ENCODE assay signal across 9 mouse cellular contexts in genomic region chr12:112449828-112450180, GRCm38 (mm10). TPM values are rescaled to one million over a fixed set of nuclear protein-coding genes. Genes with fewer than 3 reads are reported as not detected.
A peak's percentile ranks its signal among the peaks of the same experiment; 100 is the strongest.
DNase-seq lines count a peak whose midpoint lies in the region; ATAC-seq and TF ChIP-seq lines count a peak whose summit lies in the region.
"Had no signal": no experiment of that assay in that cellular context is flagged by ENCODE, and none has a peak within 500 bp of the region (broad histone marks: within the 10 kb centered on the region; RNA-seq: fewer than 3 reads in every experiment).

No protein-coding gene starts in this region.

- no peak overlapping the region for H3K4me2 ChIP-seq in kidney, embryonic 16.5 days (replicated peaks; ENCODE audit: low read depth, low read length)
- no peak overlapping the region for H3K4me2 ChIP-seq in forebrain, postnatal 0 days (ENCODE audit: low read depth)
- H3K4me2 ChIP-seq in limb, embryonic 13.5 days (replicated peaks), result no peak overlapping the region
- H3K4me2 ChIP-seq in stomach, postnatal 0 days (replicated peaks; ENCODE audit: low read depth), result peak overlapping the region; percentile 8; the same call in 1 of the 2 replicates

- no peaks in the 10 kb centered on the region for H3K4me1 ChIP-seq in kidney, adult 2 months (ENCODE audit: control insufficient read depth, insufficient read depth, low read length)
- peaks cover 13% of the 10 kb centered on the region for H3K4me1 ChIP-seq in kidney, embryonic 16.5 days (ENCODE audit: insufficient read depth, low read length)
- H3K4me1 ChIP-seq in forebrain, postnatal 0 days (ENCODE audit: insufficient read depth), result peaks cover 12% of the 10 kb centered on the region
- peaks cover 11% of the 10 kb centered on the region for H3K4me1 ChIP-seq in limb, embryonic 13.5 days
- 0 out of 2 replicates have a peak, but pooled peaks cover 2% of the 10 kb centered on the region for H3K4me1 ChIP-seq in stomach, postnatal 0 days (replicated peaks; ENCODE audit: control insufficient read depth, insufficient read depth)

- ATAC-seq in kidney, embryonic 16.5 days (ENCODE audit: low FRiP score, low TSS enrichment), result no peak; the same call in 1 of the 2 replicates
- peak; percentile 14; the same call in 1 of the 2 replicates for ATAC-seq in forebrain, postnatal 0 days
- ATAC-seq in limb, embryonic 13.5 days (ENCODE audit: low FRiP score, low read depth), result no peak
- no peak for ATAC-seq in stomach, postnatal 0 days (ENCODE audit: low FRiP score, low TSS enrichment)

- no peak overlapping the region for H3K27ac ChIP-seq in kidney, adult 2 months (ENCODE audit: insufficient read depth, low read depth, low read length)
- H3K27ac ChIP-seq in kidney, embryonic 16.5 days (ENCODE audit: low read length), result no peak overlapping the region; the same call in 1 of the 2 replicates
- peak overlapping the region; percentile 64 for H3K27ac ChIP-seq in forebrain, postnatal 0 days (ENCODE audit: low read depth, low read length)
- H3K27ac ChIP-seq in limb, embryonic 13.5 days, result peak overlapping the region; percentile 10; the same call in 1 of the 2 replicates
- peak overlapping the region; percentile 36 for H3K27ac ChIP-seq in stomach, postnatal 0 days (replicated peaks)

- TF ChIP-seq EP300 in stomach, postnatal 0 days (optimal IDR thresholded peaks at IDR 0.05), result no peak

- no peak overlapping the region for H3K4me3 ChIP-seq in kidney, adult 2 months (ENCODE audit: insufficient read depth, low read depth, low read length)
- no peak overlapping the region for H3K4me3 ChIP-seq in kidney, embryonic 16.5 days (ENCODE audit: low read length)
- no peak overlapping the region for H3K4me3 ChIP-seq in forebrain, postnatal 0 days (ENCODE audit: low read depth, low read length)
- no peak overlapping the region for H3K4me3 ChIP-seq in limb, embryonic 13.5 days
- no peak overlapping the region for H3K4me3 ChIP-seq in stomach, postnatal 0 days (ENCODE audit: low read depth, low read length)

- no peaks in the 10 kb centered on the region for H3K27me3 ChIP-seq in kidney, adult 2 months (replicated peaks; ENCODE audit: control insufficient read depth, insufficient read depth, low read length)
- no peaks in the 10 kb centered on the region for H3K27me3 ChIP-seq in kidney, embryonic 16.5 days (ENCODE audit: insufficient read depth, low read length)
- H3K27me3 ChIP-seq in forebrain, postnatal 0 days (ENCODE audit: insufficient read depth, low read length), result no peaks in the 10 kb centered on the region
- no peaks in the 10 kb centered on the region for H3K27me3 ChIP-seq in limb, embryonic 13.5 days
- H3K27me3 ChIP-seq in stomach, postnatal 0 days (ENCODE audit: control insufficient read depth, insufficient read depth, low read length), result no peaks in the 10 kb centered on the region

- peaks cover 11% of the 10 kb centered on the region for H3K9me3 ChIP-seq in kidney, embryonic 16.5 days (ENCODE audit: low read length)
- H3K9me3 ChIP-seq in forebrain, postnatal 0 days (ENCODE audit: low read length), result no peaks in the 10 kb centered on the region
- H3K9me3 ChIP-seq in limb, embryonic 13.5 days, result peaks cover 11% of the 10 kb centered on the region; the same call in 1 of the 2 replicates
- 0 out of 2 replicates have a peak, but pooled peaks cover 2% of the 10 kb centered on the region for H3K9me3 ChIP-seq in stomach, postnatal 0 days (ENCODE audit: control insufficient read depth, low read length)

- 43% methylated on average over 8 of the region's 8 CpGs for WGBS in kidney, adult 2 months
- 57% methylated on average over 8 of the region's 8 CpGs for WGBS in kidney, embryonic 16.5 days
- WGBS in forebrain, postnatal 0 days, result 28% methylated on average over 8 of the region's 8 CpGs
- 44% methylated on average over 8 of the region's 8 CpGs for WGBS in limb, embryonic 13.5 days
- 38% methylated on average over 8 of the region's 8 CpGs for WGBS in stomach, postnatal 0 days

- no peak for TF ChIP-seq POLR2A in kidney, adult 2 months (IDR thresholded peaks at IDR 0.05; ENCODE audit: low read depth, low read length)

- DNase-seq in kidney, adult 2 months, result peak; percentile 22
- no peak for DNase-seq in forebrain, postnatal 0 days
- no peak for DNase-seq in stomach, postnatal 0 days (ENCODE audit: low spot score)
- no peak for DNase-seq in testis, postnatal 10 days (ENCODE audit: low spot score)
- DNase-seq in adrenal gland, postnatal 25 days, result no peak
- DNase-seq in urinary bladder, postnatal 4 days (ENCODE audit: low spot score in 2 of 2), result no peak

- H3K36me3 ChIP-seq in kidney, adult 2 months (ENCODE audit: control insufficient read depth, insufficient read depth, low read length), result no peaks in the 10 kb centered on the region
- H3K36me3 ChIP-seq in kidney, embryonic 16.5 days (ENCODE audit: insufficient read depth, low read length), result no peaks in the 10 kb centered on the region
- no peaks in the 10 kb centered on the region for H3K36me3 ChIP-seq in forebrain, postnatal 0 days (ENCODE audit: insufficient read depth)
- no peaks in the 10 kb centered on the region for H3K36me3 ChIP-seq in limb, embryonic 13.5 days
- no peaks in the 10 kb centered on the region for H3K36me3 ChIP-seq in stomach, postnatal 0 days (ENCODE audit: control insufficient read depth, insufficient read depth, low read length)

- no peak overlapping the region for H3K9ac ChIP-seq in kidney, embryonic 16.5 days (replicated peaks; ENCODE audit: low read length)
- H3K9ac ChIP-seq in forebrain, postnatal 0 days, result no peak overlapping the region
- H3K9ac ChIP-seq in limb, embryonic 13.5 days, result 0 out of 2 replicates have a peak overlapping the region, but pooled peaks have one; percentile 19
- H3K9ac ChIP-seq in stomach, postnatal 0 days (ENCODE audit: low read length), result no peak overlapping the region

- TF ChIP-seq CTCF in kidney, adult 2 months (conservative IDR thresholded peaks at IDR 0.05; ENCODE audit: insufficient read depth, insufficient read length, low read depth, low read length), result no peak
- TF ChIP-seq CTCF in forebrain, postnatal 0 days (IDR thresholded peaks at IDR 0.05; ENCODE audit: low read depth), result no peak
- TF ChIP-seq CTCF in stomach, postnatal 0 days (IDR thresholded peaks at IDR 0.05; ENCODE audit: low read depth), result no peak

RNA-seq across cellular contexts. Expression of gene A530016L24Rik, which starts 39.4 kb away (rescaled TPM):
- polyA plus RNA-seq in kidney, adult 2 months (2012; rRNA removed), result 11.4 and 16.2 TPM in 2 replicates
- polyA plus RNA-seq in kidney, embryonic 16.5 days (2015; fragmentation: Nextera tagmentation; extraction: Ambion mirVana), result 0.13 and 0.19 TPM in 2 replicates
- 0.10 TPM in 1 of 2 replicates, not detected in the other for total RNA-seq in forebrain, postnatal 0 days (2014; rRNA removed)
- polyA plus RNA-seq in forebrain, postnatal 0 days (2015; fragmentation: Nextera tagmentation; extraction: Ambion mirVana), result not detected in 2 replicates
- 0.41 and 0.64 TPM in 2 replicates for polyA plus RNA-seq in limb, embryonic 13.5 days (2015; fragmentation: Nextera tagmentation; extraction: Ambion mirVana)
- not detected in 2 replicates for polyA plus RNA-seq in stomach, postnatal 0 days (2015; fragmentation: Nextera tagmentation; extraction: Ambion mirVana)
- 15.9 and 19.5 TPM in 2 replicates for total RNA-seq in adrenal gland, postnatal 25 days (2021)
- total RNA-seq: ES-E14 had no signal

Comparison
In these comparisons a context has a peak if more than half of its experiments do, and no peak if none do; other contexts are left out.
1. H3K27ac ChIP-seq: peak in forebrain, postnatal 0 days (single experiment), limb, embryonic 13.5 days (single experiment) and stomach, postnatal 0 days (single experiment); none in kidney, adult 2 months (single experiment) and kidney, embryonic 16.5 days (single experiment).